Mouse (Mus musculus): ENCODE results near the gene Dll4. TPM values are rescaled to one million over a fixed set of nuclear protein-coding genes. Genes with fewer than 3 reads are reported as not detected.

Dll4 gene
- polyA plus RNA-seq (2017; shearing (Covaris generic)) = not detected

DNA sequence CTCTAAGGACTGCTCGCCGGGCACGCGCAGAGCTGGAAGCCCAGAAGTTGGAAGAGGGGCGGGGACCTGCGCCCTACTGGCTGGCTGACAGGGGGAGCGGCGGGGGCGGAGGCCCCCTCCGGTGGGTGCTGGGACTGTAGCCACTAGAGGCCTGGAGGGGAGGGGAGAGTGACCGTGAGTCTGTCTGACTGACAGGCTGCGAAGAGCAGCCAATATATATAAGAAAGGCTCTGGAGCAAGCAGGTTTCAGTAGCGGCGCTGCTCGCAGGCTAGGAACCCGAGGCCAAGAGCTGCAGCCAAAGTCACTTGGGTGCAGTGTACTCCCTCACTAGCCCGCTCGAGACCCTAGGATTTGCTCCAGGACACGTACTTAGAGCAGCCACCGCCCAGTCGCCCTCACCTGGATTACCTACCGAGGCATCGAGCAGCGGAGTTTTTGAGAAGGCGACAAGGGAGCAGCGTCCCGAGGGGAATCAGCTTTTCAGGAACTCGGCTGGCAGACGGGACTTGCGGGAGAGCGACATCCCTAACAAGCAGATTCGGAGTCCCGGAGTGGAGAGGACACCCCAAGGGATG, at the start of gene Dll4:
Gene Dll4 (plus strand): TSS at position 217 of the 576 bp plus-strand sequence.
- ATAC-seq = peak; percentile 42

DNA sequence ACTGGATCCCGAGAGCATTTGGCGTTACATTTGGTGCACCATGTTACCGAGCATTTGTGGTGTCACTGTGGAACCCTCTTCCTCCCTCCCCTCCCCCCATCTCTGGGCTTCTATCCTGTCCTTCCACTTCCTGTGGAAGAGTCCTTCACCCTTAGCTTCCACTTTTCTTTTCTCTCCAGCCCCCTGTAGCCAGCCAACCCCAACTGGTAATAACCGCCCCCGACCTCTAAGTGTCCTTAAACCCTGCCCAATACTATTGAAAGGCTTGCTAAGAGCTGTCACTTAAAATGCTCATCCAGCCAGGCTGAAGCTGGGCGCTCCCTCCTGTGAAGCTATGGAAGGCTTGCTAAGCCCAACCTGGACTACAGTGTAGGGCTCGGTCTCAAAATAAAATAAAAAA, 48.7 kb upstream of the Dll4 start:
- ATAC-seq = no peak

DNA sequence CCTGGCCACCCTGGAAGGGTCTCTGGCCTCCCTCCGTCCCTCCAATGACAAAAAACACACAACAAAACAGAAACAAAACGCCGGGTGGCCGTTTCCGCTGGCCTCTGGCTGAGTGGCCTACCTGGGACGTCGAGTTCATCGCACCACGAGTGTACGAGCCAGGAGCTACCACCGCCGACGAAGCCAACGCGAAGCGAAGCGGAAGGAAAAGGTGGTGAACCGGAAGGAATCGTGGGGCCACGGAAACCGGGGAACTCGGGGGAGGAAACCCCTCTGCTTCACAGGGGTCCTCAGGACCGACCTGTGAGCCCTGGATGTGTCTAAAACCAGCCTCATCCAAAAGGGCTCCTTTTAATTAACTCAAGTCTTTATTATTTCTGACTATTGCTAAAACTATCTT, 47.8 kb upstream of the Dll4 start:
- no peak for ATAC-seq

DNA sequence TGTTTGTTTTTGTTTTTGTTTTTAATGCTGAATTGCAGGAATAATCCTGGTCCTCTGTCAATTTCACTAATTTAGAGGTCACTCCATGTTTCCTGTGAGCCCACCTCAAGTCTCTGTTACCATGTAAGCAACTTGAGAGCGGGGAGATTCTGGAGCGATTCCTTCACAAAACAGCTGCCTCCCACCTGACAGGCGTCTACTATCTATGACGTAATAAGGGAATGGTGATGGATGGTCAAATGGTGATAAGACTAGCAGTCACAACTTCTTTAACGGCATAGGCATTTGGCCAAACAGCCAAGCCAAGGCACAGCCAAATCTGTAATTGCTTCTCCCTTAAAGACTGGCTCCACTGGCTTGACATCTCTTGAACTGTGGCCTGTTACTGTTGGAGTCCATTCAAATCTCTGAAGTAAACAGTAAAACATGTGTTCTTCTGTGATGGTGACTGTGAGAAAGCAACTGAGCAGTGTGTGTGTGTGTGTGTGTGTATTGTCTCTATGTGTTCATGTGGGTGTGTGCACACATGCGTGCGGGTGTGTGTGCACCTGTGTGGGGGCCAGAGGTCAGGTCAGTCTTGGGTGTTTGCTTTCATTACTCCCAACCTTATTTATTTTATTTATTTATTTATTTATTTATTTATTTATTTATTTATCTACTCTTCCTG, 43.6 kb upstream of the Dll4 start:
- no peak for ATAC-seq

DNA sequence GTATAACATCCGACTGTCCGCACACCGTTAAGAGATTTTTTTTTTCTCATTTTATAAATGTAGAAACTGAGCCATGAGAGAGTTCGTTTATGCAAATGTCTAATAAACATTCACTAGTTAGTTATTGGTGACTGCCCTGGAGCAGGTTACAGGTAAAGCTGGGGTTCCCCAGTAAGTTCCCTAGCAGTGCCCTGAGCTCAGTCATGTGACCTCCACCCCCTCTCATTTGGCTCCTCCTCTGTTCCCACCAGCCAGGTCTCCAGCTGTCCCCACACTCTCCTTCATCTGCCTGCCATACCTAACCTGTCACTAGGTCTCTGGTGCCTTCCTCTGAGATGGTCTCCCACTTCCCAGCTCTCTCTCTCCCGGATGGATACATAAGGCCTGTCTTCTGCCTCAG, 38.2 kb upstream of the Dll4 start:
- no peak for ATAC-seq

DNA sequence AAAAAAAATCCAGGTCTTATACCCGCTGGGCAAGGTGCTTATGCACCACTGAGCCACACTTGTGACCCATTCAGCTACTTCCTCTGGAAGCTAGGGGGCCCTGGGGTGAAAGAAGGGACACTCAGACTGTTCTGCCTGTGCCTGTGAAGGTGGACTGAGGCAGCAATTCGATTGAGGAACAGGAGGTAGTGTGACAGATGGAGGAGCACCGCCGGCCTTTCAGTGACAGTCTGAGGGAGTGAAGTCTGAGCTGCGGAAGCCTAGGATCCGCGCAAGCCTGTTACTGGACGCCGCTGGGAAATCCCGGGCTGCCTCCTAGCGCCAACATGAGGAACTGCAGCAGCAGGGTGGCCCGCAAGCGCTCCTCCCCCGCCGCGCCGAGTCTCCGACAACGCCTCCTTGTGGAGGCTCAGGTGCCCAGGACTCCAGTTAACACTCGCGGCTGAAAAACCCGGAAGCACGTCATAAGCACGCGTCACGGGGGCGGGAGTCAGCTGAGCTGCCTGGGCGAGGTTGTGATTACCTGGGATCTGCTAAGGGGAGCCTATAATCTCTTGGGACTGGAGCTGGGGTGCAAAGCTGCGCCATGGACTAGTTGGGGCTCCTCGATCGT, 37.2 kb upstream of the Dll4 start, which contains the start of gene Vps18:
Gene Vps18 (plus strand): TSS at position 471 of the 613 bp plus-strand sequence.
- peak; percentile 98 for ATAC-seq

DNA sequence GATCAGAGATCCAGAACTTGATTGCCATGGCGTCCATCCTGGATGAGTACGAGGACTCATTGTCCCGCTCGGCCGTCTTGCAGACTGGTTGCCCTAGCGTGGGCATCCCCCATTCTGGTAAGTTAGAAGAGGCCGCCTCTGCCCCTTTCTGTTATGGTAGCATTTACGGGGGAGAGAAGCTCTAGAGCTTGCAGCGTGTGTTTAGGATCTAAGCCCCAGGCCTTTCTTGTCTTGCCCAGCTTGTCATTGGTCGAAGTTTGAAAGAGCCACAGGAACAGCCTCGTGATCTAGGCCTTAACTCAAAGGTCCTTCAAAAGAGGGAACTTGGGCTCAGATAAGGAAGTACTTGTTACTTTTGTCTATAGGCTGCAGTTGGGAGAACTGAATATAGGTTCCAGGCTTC, 36.6 kb upstream of the Dll4 start:
- ATAC-seq = peak; percentile 4

DNA sequence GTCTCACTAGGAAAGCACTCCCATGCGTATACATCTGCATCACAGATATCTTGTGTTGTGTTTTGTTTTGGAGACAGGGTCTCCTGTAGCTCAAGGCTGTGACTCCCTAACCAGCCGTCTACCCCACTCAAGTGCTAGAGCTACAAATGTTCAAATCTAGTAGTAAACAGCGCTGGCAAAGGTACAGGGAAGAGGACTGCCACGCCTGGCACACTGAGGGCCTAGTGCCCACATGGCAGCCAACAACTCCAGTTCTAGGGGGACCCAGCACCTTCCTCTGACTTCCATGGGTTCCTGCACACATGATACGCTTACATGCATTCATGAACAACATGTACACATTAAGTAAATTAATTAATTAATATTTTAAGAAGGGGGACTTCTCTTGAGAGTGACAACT, 33.3 kb upstream of the Dll4 start:
- ATAC-seq = no peak

DNA sequence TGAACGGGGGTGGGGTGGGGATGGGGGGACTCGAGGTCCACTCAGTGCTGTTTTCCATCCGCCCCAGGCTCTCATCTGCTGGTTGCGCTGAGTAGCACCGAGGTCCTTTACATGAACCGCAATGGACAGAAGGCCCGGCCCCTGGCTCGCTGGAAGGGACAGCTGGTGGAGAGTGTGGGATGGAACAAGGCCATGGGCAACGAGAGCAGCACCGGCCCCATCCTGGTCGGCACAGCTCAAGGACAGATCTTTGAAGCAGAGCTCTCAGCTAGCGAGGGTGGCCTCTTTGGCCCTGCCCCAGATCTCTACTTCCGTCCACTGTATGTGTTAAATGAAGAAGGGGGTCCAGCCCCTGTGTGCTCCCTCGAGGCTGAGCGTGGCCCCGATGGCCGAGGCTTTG, 32.7 kb upstream of the Dll4 start:
- no peak for ATAC-seq

DNA sequence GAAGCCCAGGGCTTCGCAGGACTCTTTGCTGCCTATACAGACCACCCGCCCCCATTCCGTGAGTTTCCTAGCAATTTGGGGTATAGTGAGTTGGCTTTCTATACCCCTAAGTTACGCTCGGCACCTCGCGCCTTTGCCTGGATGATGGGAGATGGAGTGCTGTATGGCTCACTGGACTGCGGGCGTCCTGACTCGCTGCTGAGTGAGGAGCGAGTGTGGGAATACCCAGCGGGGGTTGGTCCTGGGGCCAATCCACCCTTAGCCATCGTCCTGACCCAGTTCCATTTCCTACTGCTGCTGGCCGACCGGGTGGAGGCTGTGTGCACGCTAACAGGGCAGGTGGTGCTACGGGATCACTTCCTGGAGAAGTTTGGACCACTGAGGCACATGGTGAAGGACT, 32.3 kb upstream of the Dll4 start:
- no peak for ATAC-seq

DNA sequence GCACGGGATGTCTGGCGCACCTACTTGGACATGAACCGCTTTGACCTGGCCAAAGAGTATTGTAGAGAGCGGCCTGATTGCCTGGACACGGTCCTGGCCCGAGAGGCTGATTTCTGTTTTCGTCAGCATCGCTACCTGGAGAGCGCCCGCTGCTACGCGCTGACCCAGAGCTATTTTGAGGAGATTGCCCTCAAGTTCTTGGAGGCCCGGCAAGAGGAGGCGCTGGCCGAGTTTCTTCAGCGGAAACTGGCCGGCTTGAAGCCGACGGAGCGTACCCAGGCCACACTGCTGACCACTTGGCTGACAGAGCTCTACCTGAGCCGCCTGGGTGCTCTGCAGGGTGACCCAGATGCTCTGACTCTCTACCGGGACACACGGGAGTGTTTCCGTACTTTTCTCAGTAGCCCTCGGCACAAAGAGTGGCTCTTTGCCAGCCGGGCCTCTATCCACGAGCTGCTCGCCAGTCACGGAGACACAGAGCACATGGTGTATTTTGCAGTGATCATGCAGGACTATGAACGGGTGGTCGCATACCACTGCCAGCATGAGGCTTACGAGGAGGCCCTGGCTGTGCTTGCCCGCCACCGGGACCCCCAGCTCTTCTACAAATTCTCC, 31.7 kb upstream of the Dll4 start:
- no peak for ATAC-seq

DNA sequence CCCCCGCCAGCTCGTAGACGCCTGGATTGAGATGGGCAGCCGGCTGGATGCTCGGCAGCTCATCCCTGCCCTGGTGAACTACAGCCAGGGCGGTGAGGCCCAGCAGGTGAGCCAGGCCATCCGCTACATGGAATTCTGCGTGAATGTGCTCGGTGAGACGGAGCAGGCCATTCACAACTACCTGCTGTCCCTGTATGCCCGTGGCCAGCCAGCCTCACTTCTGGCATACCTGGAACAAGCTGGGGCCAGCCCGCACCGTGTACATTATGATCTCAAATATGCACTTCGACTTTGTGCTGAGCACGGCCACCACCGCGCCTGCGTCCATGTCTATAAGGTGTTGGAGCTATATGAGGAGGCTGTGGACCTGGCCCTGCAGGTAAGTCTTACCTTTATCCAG, 31.2 kb upstream of the Dll4 start:
- ATAC-seq = no peak

DNA sequence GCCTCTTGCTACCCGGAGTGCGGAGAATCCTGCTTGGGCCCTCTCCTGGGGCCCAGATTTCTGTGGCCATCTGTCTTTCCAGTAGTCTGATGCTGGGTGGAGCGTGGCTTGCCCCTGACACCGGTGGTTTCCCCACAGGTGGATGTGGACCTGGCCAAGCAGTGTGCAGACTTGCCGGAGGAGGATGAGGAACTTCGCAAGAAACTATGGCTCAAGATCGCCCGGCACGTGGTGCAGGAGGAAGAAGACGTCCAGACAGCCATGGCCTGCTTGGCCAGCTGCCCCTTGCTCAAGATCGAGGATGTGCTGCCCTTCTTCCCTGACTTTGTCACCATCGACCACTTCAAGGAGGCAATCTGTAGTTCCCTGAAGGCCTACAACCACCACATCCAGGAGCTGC, 28.8 kb upstream of the Dll4 start:
- no peak for ATAC-seq

DNA sequence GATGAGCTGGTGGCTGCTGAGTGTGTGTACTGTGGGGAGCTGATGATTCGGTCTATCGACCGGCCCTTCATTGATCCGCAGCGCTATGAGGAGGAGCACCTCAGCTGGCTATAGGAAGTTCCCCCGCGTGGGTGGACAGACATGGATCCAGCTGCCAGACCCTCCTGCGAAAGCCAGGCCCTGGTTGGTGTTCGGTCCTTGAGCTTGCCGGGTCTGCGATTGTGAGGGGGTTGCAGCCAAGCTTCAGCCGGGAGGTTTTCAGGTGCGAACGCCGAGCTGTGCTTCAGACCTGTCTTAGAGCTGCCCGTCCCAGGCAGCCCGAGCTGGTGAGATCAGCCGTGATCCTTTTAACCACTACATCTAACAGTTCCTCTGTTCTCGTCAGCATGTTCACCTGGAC, 28.1 kb upstream of the Dll4 start:
- no peak for ATAC-seq

DNA sequence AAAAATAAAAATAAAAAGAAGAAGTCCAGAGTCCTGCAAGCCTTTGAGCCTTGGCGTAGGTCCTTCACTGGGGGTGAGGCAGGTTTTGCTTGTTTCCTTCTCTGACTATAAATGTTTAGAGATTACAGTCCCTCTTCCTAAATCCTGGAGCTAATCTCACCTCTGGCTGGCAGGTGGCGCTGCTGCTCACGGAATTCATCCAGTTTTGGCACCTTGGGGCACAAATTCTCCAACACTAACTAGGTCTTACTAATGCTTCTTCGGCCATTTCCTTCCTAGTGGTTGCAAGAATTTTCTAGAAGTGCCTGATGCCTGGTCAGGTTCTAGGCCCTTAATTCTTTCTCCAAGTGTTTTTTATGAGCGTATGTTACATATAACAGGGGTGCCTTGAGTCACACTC, 27.3 kb upstream of the Dll4 start:
- no peak for ATAC-seq

DNA sequence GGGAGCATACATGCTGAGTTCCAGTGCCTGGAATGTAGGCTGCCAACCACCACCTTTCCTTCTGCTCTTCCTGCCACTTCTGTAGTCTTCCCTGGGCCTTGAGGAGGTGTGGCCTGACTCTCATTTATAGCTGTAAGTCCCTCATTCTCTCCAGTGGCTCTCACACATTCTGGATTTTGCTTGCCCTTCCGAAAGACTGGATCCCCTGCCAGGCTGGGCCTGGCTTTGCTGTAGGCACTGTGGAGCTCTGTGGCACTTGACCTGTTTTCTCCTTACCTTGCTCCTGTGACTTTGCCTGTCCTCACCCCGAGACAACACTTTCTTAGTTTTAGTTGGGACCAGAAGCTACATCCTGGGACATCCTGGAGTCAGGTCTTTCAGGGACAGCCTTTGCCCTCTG, 26.7 kb upstream of the Dll4 start:
- no peak for ATAC-seq

DNA sequence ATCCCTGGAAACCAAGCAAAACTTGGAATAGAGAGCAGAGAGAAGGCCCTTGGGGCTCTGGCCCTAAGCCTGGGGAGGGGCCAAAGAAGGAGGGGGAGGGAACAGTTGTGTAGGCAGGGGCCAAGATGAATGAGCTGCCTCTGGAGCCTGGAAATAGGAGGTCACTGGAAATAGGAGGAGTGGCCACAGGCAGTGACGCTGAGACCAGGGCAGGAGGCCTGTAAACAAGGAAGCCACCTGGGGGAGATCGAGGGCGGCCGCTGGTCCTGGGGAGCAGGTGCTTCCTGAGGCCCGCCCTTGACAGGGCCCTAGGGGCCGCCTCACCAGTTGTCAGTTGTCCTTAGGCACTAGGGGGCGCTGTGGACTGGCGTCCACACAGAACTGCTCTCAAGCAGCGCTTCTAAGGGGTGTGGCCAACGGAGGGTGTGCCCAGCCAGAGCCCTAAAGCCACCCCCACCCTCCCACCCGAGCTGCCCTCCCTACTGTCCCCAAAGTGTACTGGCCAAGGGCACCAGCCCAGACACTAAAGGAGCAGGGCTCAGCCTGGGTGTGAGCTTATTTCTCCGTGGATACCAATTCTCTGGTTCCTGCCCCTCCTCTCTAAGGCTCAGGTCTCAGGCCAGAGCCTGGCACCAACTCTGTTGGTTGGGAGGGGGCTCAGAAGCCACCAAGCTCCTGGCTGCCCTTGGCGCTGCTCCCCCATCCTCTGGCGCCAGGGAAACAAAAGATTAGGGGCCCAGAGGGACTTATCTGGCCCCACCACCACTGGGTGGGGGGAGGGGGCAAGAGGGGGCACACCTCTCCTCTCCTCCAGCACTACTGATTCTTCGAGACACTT, 25.4 kb upstream of the Dll4 start:
- ATAC-seq = peak; percentile 87

DNA sequence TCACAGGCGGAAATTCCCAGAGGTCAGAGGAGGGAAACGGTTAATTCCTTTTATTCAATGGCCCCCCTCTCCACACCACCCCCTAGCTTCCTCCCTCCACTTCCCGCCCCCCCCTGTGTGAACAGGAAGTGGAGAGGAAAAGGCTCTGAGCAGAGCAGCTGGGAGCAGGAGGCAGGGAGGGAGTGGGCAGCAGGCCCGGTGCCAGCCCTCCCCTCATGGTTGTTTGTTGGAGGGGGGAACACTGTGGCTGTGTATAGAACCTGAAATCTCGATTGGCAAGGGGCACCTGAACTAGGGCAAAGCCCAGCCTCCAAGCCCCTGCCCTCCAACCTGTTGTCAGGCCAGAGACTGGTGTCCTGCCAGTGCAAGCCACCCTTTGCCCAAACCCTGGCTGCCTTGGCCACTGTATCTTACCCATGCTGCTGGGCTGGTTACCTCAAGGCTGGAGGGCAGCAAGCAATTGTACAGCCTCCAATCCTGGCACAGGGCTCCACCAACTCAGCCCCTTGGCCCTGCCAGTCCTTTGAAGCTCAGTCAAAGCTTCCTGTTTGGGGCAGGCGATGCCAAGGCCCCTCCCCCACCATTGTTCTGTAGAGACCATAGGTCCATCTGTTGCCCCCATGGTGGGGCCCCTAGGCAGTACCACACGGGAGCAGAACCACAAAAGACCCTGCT, 24.6 kb upstream of the Dll4 start:
- ATAC-seq = peak; percentile 55

DNA sequence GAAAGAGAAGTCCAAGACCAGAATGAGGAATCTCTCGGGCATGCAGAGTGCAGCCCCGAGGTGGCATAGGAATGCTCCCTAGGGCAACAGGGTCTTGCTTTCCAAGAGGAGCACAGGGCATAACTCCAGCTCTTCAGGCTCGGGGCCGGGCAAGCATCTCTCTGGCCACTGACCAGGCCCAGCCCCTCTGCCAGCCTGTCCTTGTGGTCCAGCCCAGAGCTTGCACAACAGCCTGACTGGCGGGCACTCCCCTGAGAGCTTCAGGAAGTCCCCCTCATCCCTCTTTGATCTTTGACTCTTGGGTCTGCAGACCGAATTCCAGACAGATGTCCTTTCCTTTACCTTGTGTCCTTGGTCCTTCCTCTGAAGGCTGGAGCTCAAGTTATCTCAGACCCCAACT, 22.7 kb upstream of the Dll4 start:
- ATAC-seq = no peak

DNA sequence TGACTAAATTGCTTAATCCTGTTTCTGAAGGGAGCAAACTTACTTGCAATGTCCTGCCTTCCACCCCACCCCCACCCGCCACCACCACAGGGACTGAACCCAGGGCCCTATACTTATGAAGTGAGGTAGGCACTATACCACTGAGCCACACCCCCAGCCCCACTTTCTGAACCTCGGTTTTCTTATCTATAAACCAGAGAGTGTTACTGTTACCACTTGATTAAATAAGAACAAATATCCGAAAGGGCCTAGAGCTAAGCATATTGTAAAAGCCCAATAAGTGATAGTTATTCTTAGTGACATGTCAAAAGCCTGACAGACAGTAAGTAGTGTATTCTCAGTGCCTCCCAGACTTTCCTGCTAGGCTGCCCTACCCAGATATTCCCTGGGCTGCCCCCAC, 21.2 kb upstream of the Dll4 start:
- no peak for ATAC-seq

DNA sequence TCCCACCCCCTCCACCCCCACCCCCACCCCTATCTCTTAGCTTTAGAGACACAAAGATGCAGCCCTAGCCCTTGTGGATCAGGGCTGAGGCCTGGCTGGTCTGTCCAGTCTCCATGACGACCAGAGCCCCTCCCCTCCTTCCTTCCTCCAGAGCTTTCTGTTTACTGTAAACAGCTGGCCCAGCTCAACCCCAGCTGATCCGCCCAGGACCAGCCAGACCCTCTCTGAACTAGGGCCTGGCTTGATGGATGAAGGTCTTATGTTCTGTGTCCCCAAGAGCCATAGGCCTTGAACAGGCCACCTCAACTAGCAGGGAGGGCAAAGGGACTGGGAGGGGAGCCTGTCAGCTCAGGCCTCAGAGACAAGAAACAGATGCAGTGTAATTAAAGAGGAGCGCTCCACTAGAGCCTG, 20.8 kb upstream of the Dll4 start:
- ATAC-seq = no peak

DNA sequence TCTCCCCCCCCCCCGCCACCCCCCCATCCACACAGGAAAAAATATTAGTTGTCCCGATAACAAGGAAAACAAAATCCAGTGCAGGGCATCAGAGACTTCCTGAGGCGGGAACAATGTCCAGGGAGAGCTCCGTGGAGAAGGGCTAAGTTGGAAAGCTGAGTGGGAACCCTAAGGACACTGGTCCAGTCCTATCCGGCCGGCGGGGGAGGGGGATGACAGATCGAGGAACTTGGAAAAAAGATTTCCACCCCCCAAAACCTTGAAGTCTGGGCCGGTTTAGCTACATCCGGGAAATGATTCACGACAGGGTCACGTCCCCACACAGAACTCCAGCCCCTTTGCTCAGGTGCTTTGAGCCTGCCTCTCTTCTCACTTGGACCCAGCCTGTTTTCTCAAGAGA, 14.0 kb upstream of the Dll4 start:
- no peak for ATAC-seq

Data from CD4-positive, CD25-positive, alpha-beta regulatory T cell, adult 4 months (primary cell).